Mouse (Mus musculus) spleen, adult 2 months (tissue): ENCODE measurements around the gene Lrrc75a.

Source experiments
- CTCF ChIP-seq: fragments of 200-500 bp; IDR thresholded peaks from 2 replicates; pipeline ENCODE4 v1.5.1; 2011; ENCODE audit warnings: mild to moderate bottlenecking, inconsistent platforms; ENCODE audit not compliant: insufficient read depth, insufficient read length, insufficient replicate concordance; ENCODE audit errors: extremely low read depth
- POLR2A ChIP-seq: fragments of 200-500 bp; IDR thresholded peaks from 2 replicates; pipeline ENCODE4 v1.6.1; 2011; ENCODE audit warnings: low read depth, low read length, inconsistent platforms

DNA sequence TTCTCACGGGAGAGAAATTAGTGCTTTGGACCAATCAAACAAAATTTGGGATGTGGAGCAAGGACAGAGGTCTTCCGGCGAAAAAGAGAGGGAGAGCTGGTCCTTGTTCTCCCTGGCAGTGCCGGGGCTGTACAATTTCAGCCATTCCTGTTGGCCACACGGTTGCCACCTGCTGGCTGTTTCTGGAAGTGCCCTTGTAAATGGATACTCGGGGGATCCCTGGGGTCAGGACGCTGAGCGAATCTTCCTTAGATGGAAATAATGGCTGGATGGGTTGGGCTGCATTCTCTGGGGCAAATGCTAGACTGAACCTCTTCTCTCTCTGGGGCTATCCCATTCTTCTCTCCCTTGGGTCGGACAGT, 73.0 kb downstream of the Lrrc75a start:
- TF ChIP-seq POLR2A = no peak; the same call in 1 of the 2 replicates
- peak; percentile 86; the same call in 1 of the 2 replicates for TF ChIP-seq CTCF
